Mouse (Mus musculus): Measurements from ENCODE around the gene Podn.

DNA sequence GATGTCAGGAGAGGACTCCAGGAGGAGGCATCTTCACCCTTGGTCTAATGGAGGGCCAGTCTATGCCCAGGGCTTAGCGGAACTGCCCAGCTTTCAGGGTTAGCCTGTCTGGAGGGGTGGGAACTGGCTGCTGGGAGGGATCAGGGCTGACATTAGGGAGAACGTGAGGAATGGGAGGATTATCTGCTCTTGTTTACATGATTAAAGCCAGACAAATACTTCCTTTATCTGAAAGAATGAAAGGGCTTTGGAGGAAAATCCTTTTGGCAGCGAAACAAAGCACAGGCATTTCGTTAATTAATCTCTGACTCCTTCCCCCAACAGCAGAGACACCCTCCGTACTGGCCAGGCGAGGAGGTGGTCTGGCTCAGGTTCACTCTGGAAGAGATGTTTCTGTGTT lies 104.4 kb downstream of the Podn start:
- TF ChIP-seq MXI1 (IDR thresholded peaks at IDR 0.05; ENCODE audit: low read depth, low read length) (no peak), SIN3A (IDR thresholded peaks at IDR 0.05; ENCODE audit: low read length) (no peak), POLR2A (IDR thresholded peaks at IDR 0.05; ENCODE audit: control insufficient read depth in 1 of 2, insufficient read depth in 1 of 2, low read depth in 1 of 2, low read length in 2 of 2, poor library complexity in 1 of 2) (no peak), CTCF (IDR thresholded peaks at IDR 0.05 in 2 of 3, conservative IDR thresholded peaks at IDR 0.05 in 1 of 3; ENCODE audit: control insufficient read depth in 1 of 3, insufficient read depth in 1 of 3, low read depth in 2 of 3, low read length in 3 of 3, poor library complexity in 1 of 3, severe bottlenecking in 1 of 3) (no peak), CHD1 (IDR thresholded peaks at IDR 0.05; ENCODE audit: low read depth, low read length) (no peak), EP300 (IDR thresholded peaks at IDR 0.05; ENCODE audit: low read depth in 1 of 2, low read length in 2 of 2) (no peak), MAFK (IDR thresholded peaks at IDR 0.05; ENCODE audit: borderline replicate concordance, low read depth, low read length) (no peak), ZNF384 (IDR thresholded peaks at IDR 0.05; ENCODE audit: low read depth, low read length) (no peak), MYC (IDR thresholded peaks at IDR 0.05; ENCODE audit: low read depth, low read length) (no peak), ZC3H11A (IDR thresholded peaks at IDR 0.05; ENCODE audit: low read depth, low read length) (no peak), TAL1 (IDR thresholded peaks at IDR 0.05; ENCODE audit: low read length) (no peak), HCFC1 (IDR thresholded peaks at IDR 0.05; ENCODE audit: low read depth, low read length) (no peak), KAT2A (conservative IDR thresholded peaks at IDR 0.05; ENCODE audit: low read depth, low read length) (no peak)

All from MEL (cell line).